Mouse (Mus musculus) urinary bladder, postnatal 36 days (tissue): ENCODE measurements around the gene Fstl4.

Source experiments
- DNase-seq, 2 experiments: peaks; one replicate each; pipeline ENCODE4 v3.0.0; 2022; ENCODE audit warnings: low spot score in 2 of 2, mixed read lengths in 1 of 2

The Fstl4 gene

GRCm38 (mm10) chr11:52764461-52764893 lies at the start of gene Fstl4:
TSS of gene Fstl4 (plus strand) at chr11:52764634.
- peak; percentile 15 to 24 for DNase-seq

GRCm38 (mm10) chr11:52718570-52718969 lies 45.9 kb upstream of the Fstl4 start:
- DNase-seq: no peak

GRCm38 (mm10) chr11:52721087-52721486 lies 43.3 kb upstream of the Fstl4 start:
- no peak for DNase-seq

GRCm38 (mm10) chr11:52722706-52723105 lies 41.7 kb upstream of the Fstl4 start:
- DNase-seq: no peak

GRCm38 (mm10) chr11:52726001-52726400 lies 38.4 kb upstream of the Fstl4 start:
- DNase-seq: no peak

GRCm38 (mm10) chr11:52728479-52728878 lies 36.0 kb upstream of the Fstl4 start:
- no peak for DNase-seq

- DNase-seq: no peak
Observed at GRCm38 (mm10) chr11:52729890-52730289, 34.5 kb upstream of the Fstl4 start.

GRCm38 (mm10) chr11:52731979-52732378 lies 32.5 kb upstream of the Fstl4 start:
- DNase-seq: no peak

GRCm38 (mm10) chr11:52734493-52735195 lies 29.8 kb upstream of the Fstl4 start:
- no peak for DNase-seq

- no peak for DNase-seq
Observed at GRCm38 (mm10) chr11:52739187-52739586, 25.2 kb upstream of the Fstl4 start.

- DNase-seq: no peak
Observed at GRCm38 (mm10) chr11:52740466-52740865, 24.0 kb upstream of the Fstl4 start.

- no peak for DNase-seq
Observed at GRCm38 (mm10) chr11:52743956-52744355, 20.5 kb upstream of the Fstl4 start.

- DNase-seq: no peak
Observed at GRCm38 (mm10) chr11:52744593-52745450, 19.6 kb upstream of the Fstl4 start.

- no peak for DNase-seq
Observed at GRCm38 (mm10) chr11:52747206-52747605, 17.2 kb upstream of the Fstl4 start.

- no peak for DNase-seq
Observed at GRCm38 (mm10) chr11:52747766-52748456, 16.5 kb upstream of the Fstl4 start.

GRCm38 (mm10) chr11:52749988-52750387 lies 14.4 kb upstream of the Fstl4 start:
- DNase-seq: no peak

- DNase-seq: no peak
Observed at GRCm38 (mm10) chr11:52752524-52752923, 11.9 kb upstream of the Fstl4 start.

GRCm38 (mm10) chr11:52753261-52753660 lies 11.2 kb upstream of the Fstl4 start:
- DNase-seq: no peak

- no peak for DNase-seq
Observed at GRCm38 (mm10) chr11:52761800-52762199, 2.6 kb upstream of the Fstl4 start.

GRCm38 (mm10) chr11:52764894-52765677 lies 652 bp downstream of the Fstl4 start:
- DNase-seq: no peak

GRCm38 (mm10) chr11:52765678-52766254 lies 1.3 kb downstream of the Fstl4 start:
- DNase-seq: peak in 1 of 2 experiments; percentile 31
